Mouse (Mus musculus) cerebellum, adult 2 months (tissue): ENCODE measurements around the gene Itgav.

Source experiments
- CTCF ChIP-seq: fragments of 200-500 bp; IDR thresholded peaks from 2 replicates; pipeline ENCODE4 v1.5.1; 2011; ENCODE audit warnings: low read depth, mild to moderate bottlenecking, control low read depth, low read length, moderate library complexity, borderline replicate concordance; ENCODE audit not compliant: insufficient read depth
- POLR2A ChIP-seq: fragments of 200-500 bp; IDR thresholded peaks from 2 replicates; pipeline ENCODE4 v1.6.1; 2011; ENCODE audit warnings: low read length, control low read depth, borderline replicate concordance; ENCODE audit not compliant: insufficient read depth

GRCm38 (mm10) chr2:83694061-83694460 is 30.1 kb upstream of the Itgav start:
- TF ChIP-seq CTCF (no peak), POLR2A (no peak)
